Mouse (Mus musculus): Measurements from ENCODE around the gene Dpf1. TPM values are rescaled to one million over a fixed set of nuclear protein-coding genes. Genes with fewer than 3 reads are reported as not detected.

The Dpf1 gene
- polyA plus RNA-seq, 1 experiment from 2014 or later: 5.9 TPM

DNA sequence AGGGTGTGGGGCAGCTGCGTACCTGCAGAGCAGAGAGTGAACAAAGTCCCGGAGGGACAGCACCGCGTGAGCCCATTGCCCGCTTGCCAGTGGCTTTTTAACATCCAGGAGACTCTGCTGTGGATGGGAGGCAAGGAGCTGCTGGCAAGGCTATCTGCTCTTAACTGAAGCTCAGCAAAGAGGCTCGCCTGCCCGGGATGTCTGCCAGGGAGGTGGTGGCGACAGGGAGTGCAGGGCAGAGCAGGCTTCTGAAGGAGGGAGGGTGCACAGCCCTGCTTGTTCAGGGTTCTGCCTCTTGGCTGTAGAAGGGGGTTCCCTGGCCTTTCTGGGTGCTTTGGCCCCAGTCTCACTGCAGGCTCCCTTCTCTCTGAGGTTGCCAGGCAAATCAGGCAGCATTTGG, 50.4 kb downstream of the Dpf1 start:
- no peaks in the 10 kb centered on the region for H3K27me3 ChIP-seq
- no peaks in the 10 kb centered on the region for H3K4me1 ChIP-seq
- 92% methylated on average over 8 of the region's 8 CpGs for WGBS
- no peak overlapping the region for H3K27ac ChIP-seq
- H3K4me3 ChIP-seq (replicated peaks): no peak overlapping the region
- H3K4me2 ChIP-seq: no peak overlapping the region
- ATAC-seq (replicated peaks; ENCODE audit: low FRiP score): no peak
- no peak overlapping the region for H3K9ac ChIP-seq
- peaks cover 66% of the 10 kb centered on the region for H3K36me3 ChIP-seq
- H3K9me3 ChIP-seq (replicated peaks): no peaks in the 10 kb centered on the region

GRCm38 (mm10) chr7:29355406-29355805, 51.7 kb downstream of the Dpf1 start:
- Histone ChIP-seq H3K9me3 (replicated peaks) (no peaks in the 10 kb centered on the region), H3K9ac (no peak overlapping the region), H3K36me3 (peaks cover 57% of the 10 kb centered on the region), H3K4me1 (no peaks in the 10 kb centered on the region), H3K27ac (no peak overlapping the region), H3K27me3 (no peaks in the 10 kb centered on the region), H3K4me2 (no peak overlapping the region), H3K4me3 (replicated peaks) (no peak overlapping the region)
- no peak for ATAC-seq (replicated peaks; ENCODE audit: low FRiP score)
- WGBS: 83% methylated on average over 8 of the region's 8 CpGs

DNA sequence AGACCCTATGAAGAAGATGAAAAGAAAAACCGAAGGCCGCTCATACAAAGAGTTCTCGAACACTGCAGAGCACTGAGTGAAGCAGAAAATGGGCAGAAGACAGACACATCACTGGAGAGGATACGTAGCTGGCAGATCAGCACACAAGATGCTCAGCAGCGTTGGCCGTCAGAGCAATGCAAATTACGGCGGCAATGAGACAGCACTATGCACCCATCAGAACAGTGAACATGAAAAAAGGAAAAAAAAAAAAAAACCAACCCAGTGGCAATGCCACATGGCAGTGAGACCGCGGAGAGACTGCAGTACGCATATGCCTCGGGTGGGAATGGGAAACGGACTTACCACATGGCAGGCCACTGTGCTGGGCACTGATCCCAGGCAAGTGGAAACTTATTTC, 57.7 kb downstream of the Dpf1 start:
- ATAC-seq (replicated peaks; ENCODE audit: low FRiP score): no peak
- no peak overlapping the region for H3K27ac ChIP-seq
- H3K9me3 ChIP-seq (replicated peaks): no peaks in the 10 kb centered on the region
- H3K4me2 ChIP-seq: no peak overlapping the region
- H3K4me3 ChIP-seq (replicated peaks): no peak overlapping the region
- no peaks in the 10 kb centered on the region for H3K4me1 ChIP-seq
- H3K27me3 ChIP-seq: no peaks in the 10 kb centered on the region
- peaks cover 51% of the 10 kb centered on the region for H3K36me3 ChIP-seq
- H3K9ac ChIP-seq: no peak overlapping the region
- WGBS: 95% methylated on average over 13 of the region's 13 CpGs

DNA sequence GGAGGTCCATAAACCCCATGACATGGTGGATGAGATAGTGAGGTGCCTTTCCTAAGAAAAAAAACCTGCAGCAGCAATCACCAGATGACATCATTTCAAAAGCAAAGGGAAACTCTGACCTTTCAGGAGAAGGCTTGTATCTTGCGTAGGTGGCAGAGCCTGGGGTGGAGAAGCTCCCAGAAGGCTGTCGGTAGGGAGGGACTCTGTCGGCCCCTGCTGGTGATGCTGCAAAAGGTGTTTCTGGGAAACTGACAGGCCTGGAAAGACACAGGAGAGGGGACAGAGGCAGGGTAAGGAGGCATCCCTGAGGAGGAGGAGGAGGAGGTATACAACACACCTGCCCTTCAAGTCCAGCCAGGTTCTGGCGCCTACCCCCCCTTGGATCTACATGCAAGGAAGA, 60.3 kb downstream of the Dpf1 start:
- ATAC-seq (replicated peaks; ENCODE audit: low FRiP score): no peak

GRCm38 (mm10) chr7:29367166-29368003, 63.6 kb downstream of the Dpf1 start:
- H3K27me3 ChIP-seq: no peaks in the 10 kb centered on the region
- no peak overlapping the region for H3K9ac ChIP-seq
- no peak overlapping the region for H3K4me2 ChIP-seq
- 82% methylated on average over 13 of the region's 13 CpGs for WGBS
- no peaks in the 10 kb centered on the region for H3K4me1 ChIP-seq
- ATAC-seq (replicated peaks; ENCODE audit: low FRiP score): no peak
- H3K9me3 ChIP-seq (replicated peaks): no peaks in the 10 kb centered on the region
- no peak overlapping the region for H3K4me3 ChIP-seq (replicated peaks)
- peaks cover 27% of the 10 kb centered on the region for H3K36me3 ChIP-seq
- H3K27ac ChIP-seq: no peak overlapping the region

More for the DNA sequence above, 60.3 kb downstream of the Dpf1 start:
- no peaks in the 10 kb centered on the region for H3K4me1 ChIP-seq
- WGBS: 29% methylated on average over 4 of the region's 4 CpGs
- peaks cover 36% of the 10 kb centered on the region for H3K36me3 ChIP-seq
- no peak overlapping the region for H3K9ac ChIP-seq
- H3K27me3 ChIP-seq: no peaks in the 10 kb centered on the region
- no peaks in the 10 kb centered on the region for H3K9me3 ChIP-seq (replicated peaks)
- no peak overlapping the region for H3K4me3 ChIP-seq (replicated peaks)
- H3K27ac ChIP-seq: no peak overlapping the region
- no peak overlapping the region for H3K4me2 ChIP-seq

Other genes starting within 250 kb of the Dpf1 start
- gene Ryr1, start 178.8 kb upstream of the Dpf1 start, polyA plus RNA-seq (2015; fragmentation: Nextera tagmentation; extraction: Ambion mirVana): 1.6 and 1.8 TPM in 2 replicates
- 0.48 and 1.2 TPM in 2 replicates for gene Rasgrp4, start 169.1 kb upstream of the Dpf1 start, polyA plus RNA-seq (2015; fragmentation: Nextera tagmentation; extraction: Ambion mirVana)
- gene Fam98c, start 147.7 kb upstream of the Dpf1 start, polyA plus RNA-seq (2015; fragmentation: Nextera tagmentation; extraction: Ambion mirVana): 19.4 and 21.4 TPM in 2 replicates
- gene Ggn, start 133.7 kb upstream of the Dpf1 start, polyA plus RNA-seq (2015; fragmentation: Nextera tagmentation; extraction: Ambion mirVana): 0.72 and 1.00 TPM in 2 replicates
- 3.4 and 4.0 TPM in 2 replicates for gene Spred3, start 133.5 kb upstream of the Dpf1 start, polyA plus RNA-seq (2015; fragmentation: Nextera tagmentation; extraction: Ambion mirVana)
- 263 and 266 TPM in 2 replicates for gene Psmd8, start 123.2 kb upstream of the Dpf1 start, polyA plus RNA-seq (2015; fragmentation: Nextera tagmentation; extraction: Ambion mirVana)
- 0.96 and 1.1 TPM in 2 replicates for gene Catsperg1, start 89.9 kb upstream of the Dpf1 start, polyA plus RNA-seq (2015; fragmentation: Nextera tagmentation; extraction: Ambion mirVana)
- gene Kcnk6, start 71.4 kb upstream of the Dpf1 start, polyA plus RNA-seq (2015; fragmentation: Nextera tagmentation; extraction: Ambion mirVana): 1.6 and 1.7 TPM in 2 replicates
- 122 and 123 TPM in 2 replicates for gene Yif1b, start 65.6 kb upstream of the Dpf1 start, polyA plus RNA-seq (2015; fragmentation: Nextera tagmentation; extraction: Ambion mirVana)
- 7.6 and 11.2 TPM in 2 replicates for gene 2200002D01Rik, start 55.5 kb upstream of the Dpf1 start, polyA plus RNA-seq (2015; fragmentation: Nextera tagmentation; extraction: Ambion mirVana)
- 236 and 245 TPM in 2 replicates for gene Spint2, start 22.0 kb upstream of the Dpf1 start, polyA plus RNA-seq (2015; fragmentation: Nextera tagmentation; extraction: Ambion mirVana)
- gene Ppp1r14a, start 14.6 kb upstream of the Dpf1 start, polyA plus RNA-seq (2015; fragmentation: Nextera tagmentation; extraction: Ambion mirVana): 21.0 and 23.7 TPM in 2 replicates
- gene Sipa1l3, start 214.7 kb downstream of the Dpf1 start, polyA plus RNA-seq (2015; fragmentation: Nextera tagmentation; extraction: Ambion mirVana): 14.4 and 14.5 TPM in 2 replicates